Mouse (Mus musculus) hindbrain, embryonic 14.5 days (tissue): ENCODE results near the gene Plekho1. TPM values are rescaled to one million over a fixed set of nuclear protein-coding genes. Genes with fewer than 3 reads are reported as not detected.
"Not testable (repeated sequence)": the region's sequence is repeated elsewhere in the genome, so short reads cannot be mapped to it uniquely, and the experiment has no call there.

Experiments
- ATAC-seq: fragments of 200-750 bp; cut with Nextera tagmentation; 2 replicates; pipeline ENCODE4 v1.8.0; 2017; ENCODE audit warnings: moderate number of reproducible peaks, mild to moderate bottlenecking, moderate TSS enrichment, moderate library complexity; ENCODE audit not compliant: low FRiP score
- DNase-seq: peaks from one replicate; pipeline ENCODE4 v3.0.0-alpha.2; 2015; ENCODE audit warnings: low spot score
- H3K27ac ChIP-seq: fragments of 300-500 bp; sonication (generic); 2 replicates; pipeline ENCODE4 v1.5.1; 2014; ENCODE audit warnings: mild to moderate bottlenecking, moderate library complexity
- H3K27me3 ChIP-seq: fragments of 300-500 bp; sonication (generic); 2 replicates; pipeline ENCODE4 v1.6.1; 2014; ENCODE audit warnings: mild to moderate bottlenecking, low read length, mixed read lengths; ENCODE audit not compliant: control insufficient read depth, insufficient read depth
- H3K36me3 ChIP-seq: fragments of 300-500 bp; sonication (generic); replicated peaks from 2 replicates; pipeline ENCODE4 v1.6.1; 2014; ENCODE audit not compliant: control insufficient read depth, insufficient read depth
- H3K4me1 ChIP-seq: fragments of 300-500 bp; sonication (generic); replicated peaks from 2 replicates; pipeline ENCODE4 v1.6.1; 2014; ENCODE audit warnings: antibody characterized with exemption, low read length, mixed read lengths; ENCODE audit not compliant: control insufficient read depth, insufficient read depth
- H3K4me2 ChIP-seq: fragments of 300-500 bp; sonication (generic); replicated peaks from 2 replicates; pipeline ENCODE4 v1.6.1; 2014; ENCODE audit warnings: mild to moderate bottlenecking, moderate library complexity
- H3K4me3 ChIP-seq: fragments of 300-500 bp; sonication (generic); replicated peaks from 2 replicates; pipeline ENCODE4 v1.5.1; 2014; ENCODE audit warnings: mild to moderate bottlenecking, low read length
- H3K9ac ChIP-seq: fragments of 300-500 bp; sonication (generic); 2 replicates; pipeline ENCODE4 v1.6.1; 2014
- H3K9me3 ChIP-seq: fragments of 300-500 bp; sonication (generic); 2 replicates; pipeline ENCODE4 v1.6.1; 2016; ENCODE audit warnings: low read length; ENCODE audit not compliant: control insufficient read depth
- WGBS: fragments of 180-500 bp; shearing (Covaris S2); extraction: QIAGEN DNeasy Blood & Tissue Kit; methylation state at CpG from one replicate; pipeline ENCODE4 v1.1.7; 2014; 5-methylcytosine and 5-hydroxymethylcytosine counted together
- polyA plus RNA-seq: library from polyadenylated mRNA; unstranded; fragments of >200 nt; fragmentation: Nextera tagmentation; extraction: Ambion mirVana; gene quantifications from 2 replicates; pipeline ENCODE4 v1.2.1, GENCODE M21; 2014

The Plekho1 gene
- polyA plus RNA-seq, 1 experiment from 2014 or later: 49.0 TPM

DNA sequence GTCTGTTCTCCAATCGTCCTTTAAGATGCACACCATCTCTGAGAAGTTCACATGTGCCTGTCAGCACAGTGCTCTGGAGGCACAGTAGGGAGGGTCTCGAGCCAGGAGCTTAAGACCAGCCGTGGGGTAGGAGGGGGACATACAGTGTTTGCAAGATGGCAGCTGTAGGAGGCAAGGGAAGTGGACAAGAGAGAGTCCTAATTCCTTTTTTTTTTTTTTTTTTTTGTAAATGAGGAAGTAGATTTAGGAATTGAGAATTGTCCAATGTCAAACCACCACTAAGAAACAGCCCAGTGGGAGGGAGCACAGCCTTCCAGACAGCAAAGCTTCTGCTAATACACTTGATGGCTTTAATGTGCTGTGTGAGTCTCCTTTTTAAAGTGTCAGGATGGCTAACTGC lies 18.7 kb downstream of the Plekho1 start:
- H3K9ac ChIP-seq: no peak overlapping the region
- no peaks in the 10 kb centered on the region for H3K9me3 ChIP-seq
- H3K4me1 ChIP-seq: peaks cover 18% of the 10 kb centered on the region; the same call in 1 of the 2 replicates
- no peak for ATAC-seq
- H3K4me3 ChIP-seq: no peak overlapping the region
- no peak overlapping the region for H3K4me2 ChIP-seq
- WGBS: 69% methylated on average over 3 of the region's 3 CpGs
- no peak overlapping the region for H3K27ac ChIP-seq
- DNase-seq: no peak
- no peaks in the 10 kb centered on the region for H3K27me3 ChIP-seq
- no peaks in the 10 kb centered on the region for H3K36me3 ChIP-seq

DNA sequence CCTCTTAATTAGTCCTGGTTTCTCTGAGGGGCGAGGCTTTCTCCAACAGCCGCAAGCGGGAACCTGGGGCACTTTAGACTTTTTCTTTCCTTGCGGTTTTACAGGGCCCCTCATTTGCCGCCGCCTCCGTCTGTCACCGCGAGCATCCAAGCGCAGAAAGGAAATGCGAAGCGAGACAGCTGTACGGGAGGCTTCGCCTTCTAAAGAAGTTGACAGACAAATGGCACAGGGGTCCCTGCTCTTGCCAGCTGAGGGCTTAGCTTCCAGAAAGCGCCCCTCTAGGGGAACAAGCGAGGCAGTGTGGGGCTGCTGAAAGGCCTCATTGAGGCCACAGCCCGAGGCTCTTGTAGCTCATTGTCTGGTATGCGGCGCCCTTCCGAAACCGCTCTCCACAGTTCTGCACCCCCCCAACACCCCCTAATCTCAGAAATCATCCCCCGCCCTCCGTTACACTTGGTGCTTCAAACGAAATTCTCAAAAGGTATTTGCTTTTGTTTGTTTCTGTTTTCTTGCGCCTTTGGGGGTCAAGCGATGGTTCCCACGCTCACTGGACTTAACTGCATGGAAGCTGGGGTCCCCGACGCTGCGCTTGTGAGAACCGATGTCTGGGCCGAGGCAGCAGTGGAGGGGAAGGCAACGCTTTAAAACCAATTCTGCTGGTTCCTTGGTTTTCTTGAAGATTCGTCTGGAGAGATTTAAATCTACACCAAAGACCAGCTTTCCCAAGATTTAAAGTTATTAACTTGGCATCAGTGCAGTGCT lies 22.7 kb downstream of the Plekho1 start:
- peak overlapping the region; percentile 58 for H3K4me2 ChIP-seq
- H3K9ac ChIP-seq: peak overlapping the region; percentile 32; the same call in 1 of the 2 replicates
- H3K4me1 ChIP-seq: peaks cover 18% of the 10 kb centered on the region; the same call in 1 of the 2 replicates
- peak overlapping the region; percentile 17 for H3K4me3 ChIP-seq
- H3K27ac ChIP-seq: peak overlapping the region; percentile 57; the same call in 1 of the 2 replicates
- no peaks in the 10 kb centered on the region for H3K36me3 ChIP-seq
- 2% methylated on average over 34 of the region's 34 CpGs for WGBS
- H3K9me3 ChIP-seq: no peaks in the 10 kb centered on the region
- peak; percentile 93 for ATAC-seq
- DNase-seq: peak; percentile 62
- H3K27me3 ChIP-seq: no peaks in the 10 kb centered on the region

DNA sequence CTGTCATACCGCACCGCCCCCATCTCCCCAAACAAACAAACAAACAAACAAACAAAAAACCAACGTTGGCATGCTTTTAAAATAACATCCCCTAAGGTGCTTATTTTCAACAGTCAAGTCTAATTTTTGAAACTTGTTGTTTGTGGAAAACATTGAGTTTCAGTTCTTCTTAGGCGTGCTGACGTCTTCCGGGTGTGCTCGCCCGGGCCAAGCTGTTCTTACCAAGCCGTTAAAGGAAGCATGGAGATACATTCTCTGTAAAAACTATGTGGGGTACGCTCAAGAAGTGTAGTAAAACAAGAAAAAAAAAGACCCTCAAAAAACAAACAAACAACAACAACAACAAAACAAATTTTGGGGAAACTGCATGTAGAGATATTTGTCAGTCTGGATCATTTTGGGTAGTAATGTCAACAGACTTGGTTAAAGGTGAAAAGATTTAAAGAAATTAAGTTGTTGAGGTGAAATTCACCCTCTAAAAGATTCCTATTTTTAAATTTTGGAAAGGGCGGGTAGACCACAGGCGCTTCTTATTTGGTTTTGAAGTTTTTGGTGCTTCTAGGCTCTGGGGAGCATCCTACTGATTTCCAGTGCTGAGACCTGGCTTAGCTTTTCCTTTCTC lies 23.4 kb downstream of the Plekho1 start:
- Histone ChIP-seq H3K36me3 (no peaks in the 10 kb centered on the region), H3K27ac (peak overlapping the region; percentile 34; the same call in 1 of the 2 replicates), H3K9ac (peak overlapping the region; percentile 32; the same call in 1 of the 2 replicates), H3K4me2 (peak overlapping the region; percentile 58), H3K9me3 (no peaks in the 10 kb centered on the region), H3K4me3 (peak overlapping the region; percentile 17; the same call in 1 of the 2 replicates), H3K4me1 (peaks cover 18% of the 10 kb centered on the region; the same call in 1 of the 2 replicates), H3K27me3 (no peaks in the 10 kb centered on the region)
- DNase-seq (no peak), ATAC-seq (no peak)
- WGBS: 73% methylated on average over 12 of the region's 12 CpGs

DNA sequence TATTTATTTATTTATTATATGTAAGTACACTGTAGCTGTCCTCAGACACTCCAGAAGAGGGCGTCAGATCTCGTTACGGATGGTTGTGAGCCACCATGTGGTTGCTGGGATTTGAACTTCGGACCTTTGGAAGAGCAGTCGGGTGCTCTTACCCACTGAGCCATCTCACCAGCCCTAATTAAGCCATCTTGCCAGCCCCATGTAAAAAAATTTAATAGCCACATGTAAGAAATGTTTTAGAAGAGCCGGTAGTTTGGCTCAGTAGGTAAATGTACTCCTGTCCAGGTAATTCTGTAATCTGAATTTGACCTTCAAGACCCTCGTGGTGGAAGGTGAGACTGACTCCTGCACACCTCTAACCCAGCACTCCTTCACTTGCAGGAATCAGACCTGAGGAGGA lies 25.1 kb downstream of the Plekho1 start:
- H3K27me3 ChIP-seq, H3K27ac ChIP-seq, DNase-seq, H3K4me2 ChIP-seq, H3K36me3 ChIP-seq, ATAC-seq, H3K4me3 ChIP-seq, H3K9me3 ChIP-seq, H3K9ac ChIP-seq: not testable (repeated sequence)
- WGBS: 67% methylated on average over 5 of the region's 7 CpGs
- peaks cover 18% of the 10 kb centered on the region; the same call in 1 of the 2 replicates for H3K4me1 ChIP-seq

DNA sequence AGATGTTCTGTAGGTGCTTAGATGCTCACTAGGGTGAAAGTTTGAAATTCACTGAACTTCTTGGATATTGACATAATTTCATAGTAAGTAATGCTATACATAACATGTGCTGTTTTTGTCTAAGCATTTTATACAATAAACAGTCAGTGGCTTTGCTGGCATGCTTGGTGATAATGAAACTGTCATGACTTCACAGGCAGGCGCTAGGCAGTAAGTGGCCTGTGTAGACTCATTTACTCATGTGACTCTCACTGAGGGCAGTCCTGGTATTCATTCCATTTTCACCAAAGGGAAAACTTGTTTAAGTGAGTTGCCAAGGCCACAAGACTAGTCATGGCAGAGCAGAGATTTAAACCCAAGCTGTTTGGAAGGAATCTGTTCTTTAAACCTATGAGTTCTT lies 26.5 kb downstream of the Plekho1 start:
- ATAC-seq: no peak
- no peak overlapping the region for H3K4me3 ChIP-seq
- no peak overlapping the region for H3K9ac ChIP-seq
- no peak overlapping the region for H3K4me2 ChIP-seq
- WGBS: 95% methylated on average over 1 of the region's 1 CpGs
- H3K36me3 ChIP-seq: no peaks in the 10 kb centered on the region
- H3K27me3 ChIP-seq: no peaks in the 10 kb centered on the region
- H3K27ac ChIP-seq: no peak overlapping the region
- H3K9me3 ChIP-seq: no peaks in the 10 kb centered on the region
- H3K4me1 ChIP-seq: peaks cover 18% of the 10 kb centered on the region; the same call in 1 of the 2 replicates
- DNase-seq: no peak

DNA sequence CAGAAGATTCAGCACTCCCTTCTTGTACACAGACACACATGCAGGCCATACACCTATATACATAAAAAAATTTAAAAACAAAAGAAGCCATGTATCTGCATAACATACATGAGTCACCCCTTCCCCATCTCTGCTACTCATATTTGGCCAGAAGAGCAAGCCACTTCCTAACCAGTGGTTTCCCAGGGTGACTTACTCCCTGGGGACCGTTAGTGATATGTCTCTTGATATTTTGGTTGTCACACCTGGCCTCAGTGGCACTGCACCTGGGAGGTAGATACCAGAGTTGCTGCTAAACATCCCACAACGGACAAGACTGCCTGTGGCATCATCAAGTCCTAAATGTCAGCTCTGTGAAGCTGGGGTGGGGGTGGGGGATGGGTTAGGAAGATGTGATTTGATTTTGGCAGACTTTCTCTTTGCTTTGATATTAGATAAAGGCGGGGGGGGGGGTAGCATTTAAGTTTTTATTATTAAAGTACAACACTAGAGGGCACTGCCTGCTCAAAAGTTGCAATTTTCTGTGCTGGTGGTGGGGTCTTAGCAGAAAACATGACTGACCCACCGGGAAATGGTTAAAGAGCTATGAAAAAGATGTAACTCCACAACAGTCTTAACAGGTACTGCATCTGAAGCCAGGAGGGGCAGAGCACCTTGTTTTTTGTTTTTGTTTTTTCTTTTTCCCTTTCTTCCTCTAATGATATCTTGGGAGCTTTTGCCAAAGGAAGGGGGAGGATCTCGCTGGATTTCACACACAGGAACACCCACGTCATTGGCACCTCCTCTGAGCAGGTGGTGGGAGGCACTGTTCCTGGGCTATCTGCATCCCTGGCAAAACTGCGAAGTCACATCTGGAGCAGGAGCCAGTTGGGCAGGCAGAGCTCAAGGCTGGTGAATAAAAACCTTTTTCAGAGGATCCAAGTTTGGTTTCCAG lies 30.0 kb downstream of the Plekho1 start:
- Histone ChIP-seq H3K4me1 (no peaks in the 10 kb centered on the region), H3K27me3 (no peaks in the 10 kb centered on the region), H3K4me3 (peak overlapping the region; percentile 10; the same call in 1 of the 2 replicates), H3K9ac (0 out of 2 replicates have a peak overlapping the region, but pooled peaks have one; percentile 47), H3K36me3 (no peaks in the 10 kb centered on the region), H3K27ac (no peak overlapping the region), H3K9me3 (no peaks in the 10 kb centered on the region), H3K4me2 (peak overlapping the region; percentile 45)
- ATAC-seq: 0 out of 2 replicates have a peak, but pooled peaks have one; percentile 34
- peak; percentile 78 for DNase-seq
- WGBS: 12% methylated on average over 7 of the region's 7 CpGs

DNA sequence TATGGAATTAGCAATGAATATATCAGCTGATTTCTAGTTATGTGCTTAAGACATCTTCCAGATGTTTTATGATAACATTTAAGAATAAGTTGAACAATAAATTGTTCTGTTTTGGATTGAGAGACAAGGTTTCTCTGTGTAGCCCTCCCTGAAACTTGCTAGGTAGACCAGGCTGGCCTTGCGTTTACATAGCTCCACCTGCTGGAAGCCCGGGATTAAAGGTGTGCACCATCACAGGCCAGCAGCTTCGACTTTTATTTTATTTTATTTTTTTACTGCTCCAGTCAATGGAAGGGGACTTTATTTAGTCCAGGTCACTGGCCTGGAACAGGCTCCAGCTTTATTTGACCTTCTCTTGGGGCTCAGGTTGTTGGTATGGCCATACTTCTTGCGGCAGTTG lies 32.1 kb downstream of the Plekho1 start:
- Histone ChIP-seq H3K27ac (no peak overlapping the region), H3K4me3 (no peak overlapping the region), H3K9ac (no peak overlapping the region), H3K4me1 (no peaks in the 10 kb centered on the region), H3K9me3 (no peaks in the 10 kb centered on the region), H3K36me3 (no peaks in the 10 kb centered on the region), H3K4me2 (no peak overlapping the region), H3K27me3 (no peaks in the 10 kb centered on the region)
- WGBS: 54% methylated on average over 4 of the region's 4 CpGs
- ATAC-seq: no peak
- DNase-seq: no peak

DNA sequence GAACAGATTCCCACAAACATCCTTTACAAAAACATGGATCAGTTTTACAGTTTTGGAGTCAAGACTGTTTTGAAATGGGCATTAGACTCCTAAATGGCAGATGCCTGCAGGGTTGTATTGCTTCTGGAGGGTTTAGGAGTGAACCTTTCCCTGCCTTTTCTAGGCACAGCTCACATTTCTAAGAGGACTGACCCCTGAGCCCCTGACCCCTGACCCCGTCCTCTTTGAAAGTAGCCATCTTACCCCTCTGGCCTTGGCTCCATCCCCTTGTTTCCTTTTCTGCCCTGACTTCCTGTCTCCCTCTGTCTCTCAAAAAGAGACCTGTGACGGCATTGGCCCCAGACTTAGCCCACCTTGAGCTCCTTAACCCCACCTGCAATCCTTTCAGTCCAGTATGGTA lies 32.6 kb downstream of the Plekho1 start:
- no peak overlapping the region for H3K27ac ChIP-seq
- 44% methylated on average over 2 of the region's 2 CpGs for WGBS
- no peak overlapping the region for H3K4me2 ChIP-seq
- H3K9ac ChIP-seq: no peak overlapping the region
- no peaks in the 10 kb centered on the region for H3K27me3 ChIP-seq
- no peaks in the 10 kb centered on the region for H3K9me3 ChIP-seq
- no peak for ATAC-seq
- H3K4me1 ChIP-seq: no peaks in the 10 kb centered on the region
- H3K36me3 ChIP-seq: no peaks in the 10 kb centered on the region
- no peak overlapping the region for H3K4me3 ChIP-seq
- DNase-seq: no peak
